Mouse (Mus musculus): ENCODE results near the gene Nkiras2. TPM values are rescaled to one million over a fixed set of nuclear protein-coding genes. Genes with fewer than 3 reads are reported as not detected.
"Not testable (repeated sequence)": the region's sequence is repeated elsewhere in the genome, so short reads cannot be mapped to it uniquely, and the experiment has no call there.

Gene Nkiras2
- polyA plus RNA-seq, 2 experiments, result 15.0 to 16.8 TPM

- ATAC-seq (ENCODE audit: insufficient read depth), result no peak
- Histone ChIP-seq H3K36me3 (replicated peaks; ENCODE audit: control insufficient read depth, insufficient read depth, low read depth) (no peaks in the 10 kb centered on the region), H3K9ac (replicated peaks) (no peak overlapping the region), H3K4me3 (ENCODE audit: insufficient read depth in 1 of 2, low read depth in 2 of 2, low read length in 2 of 2) (no peak overlapping the region), H3K27me3 (ENCODE audit: control insufficient read depth, insufficient read depth, low read length) (peaks cover 7% of the 10 kb centered on the region), H3K4me1 (replicated peaks; ENCODE audit: control insufficient read depth in 2 of 2, insufficient read depth in 2 of 2, low read length in 1 of 2) (no peaks in the 10 kb centered on the region), H3K27ac (no peak overlapping the region), H3K4me2 (ENCODE audit: low read depth) (no peak overlapping the region), H3K9me3 (ENCODE audit: control insufficient read depth, low read length) (no peaks in the 10 kb centered on the region)
- WGBS (ENCODE audit: insufficient replicate concordance), result 29% methylated on average over 3 of the region's 3 CpGs
- no peak for DNase-seq (ENCODE audit: low read depth in 3 of 3, low spot score in 3 of 3)
- TF ChIP-seq EP300 (IDR thresholded peaks at IDR 0.05; ENCODE audit: low read depth) (no peak), CTCF (IDR thresholded peaks at IDR 0.05; ENCODE audit: low read depth) (no peak)
Observed at GRCm38 (mm10) chr11:100651748-100652147, 32.7 kb downstream of the Nkiras2 start.

GRCm38 (mm10) chr11:100655589-100655988 is 36.5 kb downstream of the Nkiras2 start:
- ATAC-seq (ENCODE audit: insufficient read depth); H3K27ac ChIP-seq; DNase-seq (ENCODE audit: low read depth in 3 of 3, low spot score in 3 of 3); H3K9me3 ChIP-seq (ENCODE audit: control insufficient read depth, low read length); H3K4me1 ChIP-seq (replicated peaks; ENCODE audit: control insufficient read depth in 2 of 2, insufficient read depth in 2 of 2, low read length in 1 of 2); H3K4me2 ChIP-seq (ENCODE audit: low read depth); H3K9ac ChIP-seq (replicated peaks); H3K4me3 ChIP-seq (ENCODE audit: insufficient read depth in 1 of 2, low read depth in 2 of 2, low read length in 2 of 2); H3K36me3 ChIP-seq (replicated peaks; ENCODE audit: control insufficient read depth, insufficient read depth, low read depth); H3K27me3 ChIP-seq (ENCODE audit: control insufficient read depth, insufficient read depth, low read length): not testable (repeated sequence)
- 40% methylated on average over 2 of the region's 3 CpGs for whole genome bisulfite sequencing (ENCODE audit: insufficient replicate concordance)
- TF ChIP-seq CTCF (IDR thresholded peaks at IDR 0.05; ENCODE audit: low read depth), result peak; percentile 25; the same call in 1 of the 2 replicates

GRCm38 (mm10) chr11:100656458-100656857 is 37.4 kb downstream of the Nkiras2 start:
- Histone ChIP-seq H3K4me3 (ENCODE audit: insufficient read depth in 1 of 2, low read depth in 2 of 2, low read length in 2 of 2) (no peak overlapping the region), H3K27ac (no peak overlapping the region), H3K4me1 (replicated peaks; ENCODE audit: control insufficient read depth in 2 of 2, insufficient read depth in 2 of 2, low read length in 1 of 2) (no peaks in the 10 kb centered on the region), H3K4me2 (ENCODE audit: low read depth) (no peak overlapping the region), H3K27me3 (ENCODE audit: control insufficient read depth, insufficient read depth, low read length) (no peaks in the 10 kb centered on the region), H3K36me3 (replicated peaks; ENCODE audit: control insufficient read depth, insufficient read depth, low read depth) (no peaks in the 10 kb centered on the region), H3K9ac (replicated peaks) (no peak overlapping the region), H3K9me3 (ENCODE audit: control insufficient read depth, low read length) (no peaks in the 10 kb centered on the region)
- TF ChIP-seq EP300 (IDR thresholded peaks at IDR 0.05; ENCODE audit: low read depth), result no peak
- TF ChIP-seq CTCF (IDR thresholded peaks at IDR 0.05; ENCODE audit: low read depth), result no peak
- no peak for ATAC-seq (ENCODE audit: insufficient read depth)
- WGBS (ENCODE audit: insufficient replicate concordance), result 28% methylated on average over 6 of the region's 6 CpGs
- DNase-seq (ENCODE audit: low read depth in 3 of 3, low spot score in 3 of 3), result no peak

GRCm38 (mm10) chr11:100659806-100660205 is 40.8 kb downstream of the Nkiras2 start:
- DNase-seq (ENCODE audit: low read depth in 3 of 3, low spot score in 3 of 3) (no peak), ATAC-seq (ENCODE audit: insufficient read depth) (no peak)
- no peaks in the 10 kb centered on the region for H3K9me3 ChIP-seq (ENCODE audit: control insufficient read depth, low read length)
- 63% methylated on average over 10 of the region's 10 CpGs for WGBS (ENCODE audit: insufficient replicate concordance)
- H3K36me3 ChIP-seq (replicated peaks; ENCODE audit: control insufficient read depth, insufficient read depth, low read depth), result no peaks in the 10 kb centered on the region
- H3K4me1 ChIP-seq (replicated peaks; ENCODE audit: control insufficient read depth in 2 of 2, insufficient read depth in 2 of 2, low read length in 1 of 2), result no peaks in the 10 kb centered on the region
- no peak overlapping the region for H3K9ac ChIP-seq (replicated peaks)
- H3K4me2 ChIP-seq (ENCODE audit: low read depth), result no peak overlapping the region
- no peak overlapping the region for H3K4me3 ChIP-seq (ENCODE audit: insufficient read depth in 1 of 2, low read depth in 2 of 2, low read length in 2 of 2)
- H3K27me3 ChIP-seq (ENCODE audit: control insufficient read depth, insufficient read depth, low read length), result no peaks in the 10 kb centered on the region
- TF ChIP-seq CTCF (IDR thresholded peaks at IDR 0.05; ENCODE audit: low read depth) (no peak), EP300 (IDR thresholded peaks at IDR 0.05; ENCODE audit: low read depth) (no peak)
- H3K27ac ChIP-seq, result no peak overlapping the region

- ATAC-seq (ENCODE audit: insufficient read depth), result no peak
Observed at GRCm38 (mm10) chr11:100671049-100671448, 52.0 kb downstream of the Nkiras2 start.

More at GRCm38 (mm10) chr11:100671049-100671448, 52.0 kb downstream of the Nkiras2 start:
- H3K36me3 ChIP-seq (replicated peaks; ENCODE audit: control insufficient read depth, insufficient read depth, low read depth), result no peaks in the 10 kb centered on the region
- peaks cover 3% of the 10 kb centered on the region for H3K27me3 ChIP-seq (ENCODE audit: control insufficient read depth, insufficient read depth, low read length)
- TF ChIP-seq CTCF (IDR thresholded peaks at IDR 0.05; ENCODE audit: low read depth) (no peak), EP300 (IDR thresholded peaks at IDR 0.05; ENCODE audit: low read depth) (no peak)
- no peak overlapping the region for H3K4me3 ChIP-seq (ENCODE audit: insufficient read depth in 1 of 2, low read depth in 2 of 2, low read length in 2 of 2)
- no peak overlapping the region for H3K4me2 ChIP-seq (ENCODE audit: low read depth)
- H3K27ac ChIP-seq, result no peak overlapping the region
- no peaks in the 10 kb centered on the region for H3K4me1 ChIP-seq (replicated peaks; ENCODE audit: control insufficient read depth in 2 of 2, insufficient read depth in 2 of 2, low read length in 1 of 2)
- no peak for DNase-seq (ENCODE audit: low read depth in 3 of 3, low spot score in 3 of 3)
- no peaks in the 10 kb centered on the region for H3K9me3 ChIP-seq (ENCODE audit: control insufficient read depth, low read length)
- 79% methylated on average over 1 of the region's 1 CpGs for WGBS (ENCODE audit: insufficient replicate concordance)
- H3K9ac ChIP-seq (replicated peaks), result no peak overlapping the region

All from liver, embryonic 14.5 days (tissue).